Mouse (Mus musculus) heart, adult 18-20 months (tissue): Measurements from ENCODE around the gene Olfr524. TPM values are rescaled to one million over a fixed set of nuclear protein-coding genes. Genes with fewer than 3 reads are reported as not detected.

ENCODE experiments used
- DNase-seq, 2 experiments: peaks; one replicate each; pipeline ENCODE4 v3.0.0; 2021 to 2022; ENCODE audit warnings: mixed read lengths in 1 of 2
- long read RNA-seq, 2 experiments: library from polyadenylated mRNA; stranded (forward); transcript quantifications; one replicate each; pipeline ENCODE4 v2.0.0; 2021
- total RNA-seq, 2 experiments: library from RNA; stranded (reverse); gene quantifications; 2 replicates each; pipeline ENCODE4 v1.2.3; 2021

Gene Olfr524
- not detected for total RNA-seq
- long read RNA-seq, experiment 1: 0 reads
- long read RNA-seq, experiment 2: 0 reads

DNA sequence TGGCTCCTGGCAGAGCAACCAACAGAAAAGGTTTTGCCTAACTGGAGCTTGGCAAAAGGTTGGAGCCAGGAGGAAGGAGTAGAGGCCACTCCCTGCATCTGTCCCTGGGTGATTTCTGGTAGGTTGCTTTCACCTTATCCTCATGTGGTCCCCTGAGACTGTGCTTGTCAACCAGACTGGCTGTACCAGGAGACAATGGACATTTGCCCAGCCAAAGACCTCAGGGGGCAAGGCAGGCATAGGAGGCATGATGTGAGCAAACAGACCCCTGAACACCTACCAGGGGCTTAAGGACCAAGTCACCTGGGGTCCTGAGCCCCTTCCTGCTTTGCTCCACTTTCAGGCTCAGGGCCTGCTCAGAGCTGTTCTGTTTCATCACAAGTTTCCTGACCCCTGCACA is at the start of gene Olfr524:
Gene Olfr524, minus strand, starts transcription at position 101 of the 400 bp plus-strand sequence.
- no peak for DNase-seq

DNA sequence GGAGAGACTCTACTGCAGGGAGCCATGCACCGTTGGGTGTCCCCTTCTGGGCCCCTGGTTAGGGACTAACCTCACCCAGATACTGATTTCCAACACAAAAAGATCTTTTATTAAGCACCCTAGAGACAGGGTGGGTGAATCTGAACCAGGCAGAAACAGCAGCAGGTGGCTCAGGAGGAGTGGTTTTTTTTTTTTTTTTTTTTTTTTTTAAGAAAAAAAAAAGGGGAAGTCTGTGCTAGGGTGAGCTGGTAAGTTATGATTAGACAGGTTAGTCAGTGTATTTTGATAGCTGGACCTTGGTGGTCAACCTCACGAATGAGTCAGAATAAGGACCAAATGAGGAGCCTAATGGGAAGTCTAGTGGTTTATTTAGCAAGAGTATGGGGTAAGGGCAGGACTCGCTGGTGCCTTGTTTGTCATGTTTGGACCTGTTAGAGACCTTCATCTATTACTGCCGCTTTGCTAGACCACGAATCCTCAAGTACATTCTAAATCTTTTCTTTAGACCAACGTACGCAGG is 48.1 kb upstream of the Olfr524 start:
- DNase-seq: no peak

DNA sequence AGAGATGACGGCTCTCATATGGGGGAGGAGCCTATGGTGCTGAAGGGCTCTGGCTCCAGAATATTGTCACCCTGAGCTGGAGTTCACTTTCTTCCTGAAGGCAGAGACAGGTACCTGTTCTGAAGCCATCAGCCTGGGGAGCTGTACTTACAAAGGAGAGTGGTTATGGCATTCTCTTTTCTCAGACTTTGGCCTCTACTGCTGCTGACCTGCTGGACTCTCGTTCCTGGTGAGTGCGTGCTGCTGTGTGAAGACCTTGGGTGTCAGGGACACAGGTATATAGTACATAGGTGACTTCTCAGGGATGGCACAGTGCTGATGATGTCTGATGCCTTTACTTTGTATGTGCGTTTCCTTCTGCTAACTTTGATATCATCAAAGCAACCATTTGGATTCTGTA is 41.5 kb upstream of the Olfr524 start, which contains the start of gene 5830411N06Rik:
Gene 5830411N06Rik, plus strand, starts transcription at position 69 of the 400 bp plus-strand sequence.
- no peak for DNase-seq

DNA sequence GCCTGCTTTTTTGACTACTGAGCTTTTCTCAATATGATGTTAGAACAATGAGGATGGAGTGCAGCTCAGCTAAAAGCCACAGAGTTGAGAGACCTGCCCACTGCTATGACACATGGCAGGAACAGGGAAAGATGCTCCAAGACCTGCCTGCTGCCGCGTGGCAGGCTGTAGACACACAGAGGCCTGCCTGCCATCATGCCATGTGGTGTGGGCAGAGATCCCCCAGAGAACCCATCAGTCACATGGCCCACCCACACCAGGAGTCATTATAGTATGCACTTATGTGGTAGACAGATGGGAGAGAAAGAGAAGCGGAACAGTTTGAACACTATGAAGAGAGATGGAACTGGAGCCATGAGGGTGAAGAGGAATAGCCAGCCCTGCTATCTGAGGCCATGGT is 27.9 kb upstream of the Olfr524 start:
- no peak for DNase-seq

DNA sequence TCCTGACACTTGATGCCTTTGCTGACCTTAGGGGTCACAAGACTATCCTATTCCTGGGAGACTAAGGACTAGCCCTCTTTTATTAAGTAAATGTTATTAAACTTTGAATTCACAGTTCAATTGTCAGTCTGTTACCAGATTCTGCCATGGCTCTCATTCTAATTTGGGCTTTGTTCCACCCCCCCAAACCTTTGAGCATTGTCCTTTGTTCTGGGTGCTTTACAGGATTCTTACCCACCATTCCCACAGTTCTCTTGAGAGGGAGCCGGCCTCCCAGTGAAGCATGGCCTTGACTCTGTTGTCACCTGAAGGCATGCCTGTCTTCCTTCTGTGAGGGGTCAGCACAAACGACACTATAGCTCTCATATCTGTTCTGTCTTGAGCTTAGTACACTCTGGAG is 25.3 kb upstream of the Olfr524 start:
- DNase-seq: no peak

DNA sequence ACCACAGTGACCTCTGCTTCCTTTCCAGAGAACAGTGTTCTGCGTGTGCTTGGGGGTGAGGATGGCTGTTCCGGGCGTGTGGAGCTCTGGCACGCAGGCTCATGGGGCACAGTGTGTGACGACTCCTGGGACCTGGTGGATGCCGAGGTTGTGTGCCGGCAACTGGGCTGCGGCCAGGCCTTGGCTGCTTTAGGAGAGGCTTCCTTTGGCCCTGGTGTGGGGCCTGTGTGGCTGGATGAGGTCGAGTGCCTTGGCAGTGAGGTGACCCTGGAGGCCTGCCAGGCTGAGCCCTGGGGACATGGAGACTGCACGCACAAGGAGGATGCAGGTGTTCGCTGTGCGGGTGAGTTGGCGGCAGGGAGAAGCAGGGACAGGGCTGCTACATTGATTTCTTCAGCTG is 22.7 kb upstream of the Olfr524 start:
- no peak for DNase-seq

DNA sequence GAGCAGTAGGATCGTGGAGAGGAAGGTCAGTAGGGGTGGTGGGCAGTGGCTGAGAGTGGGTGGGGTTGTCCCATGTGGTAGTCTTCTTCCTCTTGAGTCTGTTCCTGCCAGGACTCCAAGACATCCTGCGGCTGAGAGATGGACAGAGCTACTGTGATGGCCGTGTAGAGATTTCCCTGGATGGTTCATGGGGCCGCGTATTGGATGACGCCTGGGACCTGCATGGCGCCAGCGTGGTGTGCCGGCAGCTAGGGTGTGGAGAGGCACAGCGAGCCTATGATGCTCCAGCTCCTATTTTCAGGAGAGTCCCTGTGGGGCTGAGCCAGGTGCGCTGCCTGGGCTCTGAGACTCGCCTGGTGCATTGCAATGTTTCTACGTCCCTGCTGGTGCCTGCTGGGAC is 18.4 kb upstream of the Olfr524 start:
- no peak for DNase-seq

DNA sequence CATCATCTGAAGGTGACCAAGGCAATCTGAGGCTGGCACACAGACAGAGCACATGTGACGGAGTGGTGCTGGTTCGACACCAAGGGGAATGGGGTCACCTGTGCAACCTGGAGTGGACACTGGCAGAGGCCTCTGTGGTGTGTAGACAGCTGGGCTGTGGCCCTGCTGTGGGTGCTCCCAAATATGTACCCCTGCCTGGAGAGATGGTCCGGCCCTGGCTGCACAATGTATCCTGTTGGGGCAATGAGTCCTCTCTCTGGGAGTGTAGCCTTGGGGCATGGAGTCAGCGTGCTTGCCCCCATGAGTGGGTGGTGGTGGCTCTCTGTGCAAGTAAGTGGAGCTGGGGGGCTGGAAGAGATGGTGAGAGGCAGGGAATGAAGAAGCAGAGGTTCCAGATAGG is 14.6 kb upstream of the Olfr524 start:
- DNase-seq: no peak

DNA sequence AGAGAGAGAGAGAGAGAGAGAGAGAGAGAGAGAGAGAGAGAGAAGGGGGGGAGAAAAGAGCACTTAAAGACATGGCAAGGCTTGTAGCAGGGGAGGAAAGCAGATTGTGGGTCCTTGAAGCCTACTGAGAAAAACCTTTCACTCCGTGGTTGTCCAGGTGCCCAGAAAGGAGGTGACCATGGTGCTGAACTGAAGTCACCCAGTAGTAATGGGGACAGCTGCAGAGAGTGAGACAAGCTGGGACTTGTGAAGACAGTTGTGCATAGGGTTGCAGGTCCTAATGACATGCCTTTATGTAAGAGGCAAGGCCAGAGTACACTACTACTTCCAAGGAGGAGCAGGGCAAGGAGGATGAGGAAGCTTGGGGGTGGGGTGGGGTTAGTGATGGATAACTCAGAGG is 13.5 kb upstream of the Olfr524 start:
- peak in 1 of 2 experiments; percentile 8 for DNase-seq

DNA sequence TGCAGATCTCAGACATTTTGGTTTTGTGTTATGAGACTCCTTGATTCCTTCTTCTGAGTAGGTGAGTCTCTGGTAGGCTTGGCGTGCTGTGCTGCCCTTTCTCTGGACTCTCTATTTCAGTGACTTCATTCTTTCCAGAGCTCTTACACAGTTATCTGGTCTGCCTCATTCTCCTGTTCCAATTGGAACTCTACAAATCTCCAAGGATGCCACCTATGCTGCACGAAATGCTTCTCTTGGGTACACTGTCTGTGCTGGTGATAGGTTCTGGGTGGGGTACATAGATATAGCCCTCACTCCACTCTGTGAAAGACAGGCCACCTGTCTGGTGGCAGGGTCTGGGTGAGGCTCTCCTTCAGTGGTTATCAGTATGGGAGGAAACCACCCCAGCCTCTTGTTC is 12.2 kb upstream of the Olfr524 start, which contains the start of gene Cd163l1:
Gene Cd163l1, plus strand, starts transcription at position 301 of the 400 bp plus-strand sequence.
- DNase-seq: no peak

DNA sequence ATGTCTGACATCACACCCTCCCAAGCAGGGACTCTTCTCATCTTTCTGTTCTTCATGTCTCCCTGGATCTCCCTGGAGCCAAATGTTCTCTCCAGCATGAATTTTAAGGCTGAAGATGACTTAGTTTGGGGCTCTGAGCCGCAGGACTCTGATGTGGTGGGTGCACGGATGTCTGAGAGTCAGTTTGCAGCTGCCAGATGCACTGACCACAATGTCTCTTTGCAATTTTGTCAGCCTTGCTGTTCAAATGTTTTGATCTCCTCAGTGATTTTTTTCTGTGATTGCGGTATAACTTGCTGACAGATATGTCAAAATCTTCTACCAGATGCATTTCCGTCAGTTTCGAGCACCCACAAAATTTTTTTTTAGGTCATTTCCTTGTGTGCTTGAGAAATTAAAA is 8.1 kb upstream of the Olfr524 start:
- no peak for DNase-seq

DNA sequence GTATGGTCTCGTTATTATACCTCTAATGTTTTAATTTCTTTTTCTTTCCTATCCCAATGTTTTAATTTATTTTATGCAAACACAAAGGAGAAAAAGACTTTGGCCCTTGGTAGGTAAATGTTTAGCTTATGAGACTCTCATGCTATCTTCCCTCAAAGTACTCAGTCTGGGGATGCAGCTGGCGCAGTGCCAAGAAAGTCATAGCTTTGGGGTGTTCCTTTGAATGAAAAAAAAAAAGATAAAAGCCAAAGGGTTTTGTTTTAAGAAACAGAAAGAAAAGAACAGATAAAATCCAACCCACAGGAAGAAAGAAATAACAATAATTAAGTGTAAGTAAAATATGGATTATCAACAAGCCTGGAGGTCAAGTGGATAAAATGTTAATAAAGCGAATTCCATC is 2.9 kb upstream of the Olfr524 start:
- DNase-seq: no peak

DNA sequence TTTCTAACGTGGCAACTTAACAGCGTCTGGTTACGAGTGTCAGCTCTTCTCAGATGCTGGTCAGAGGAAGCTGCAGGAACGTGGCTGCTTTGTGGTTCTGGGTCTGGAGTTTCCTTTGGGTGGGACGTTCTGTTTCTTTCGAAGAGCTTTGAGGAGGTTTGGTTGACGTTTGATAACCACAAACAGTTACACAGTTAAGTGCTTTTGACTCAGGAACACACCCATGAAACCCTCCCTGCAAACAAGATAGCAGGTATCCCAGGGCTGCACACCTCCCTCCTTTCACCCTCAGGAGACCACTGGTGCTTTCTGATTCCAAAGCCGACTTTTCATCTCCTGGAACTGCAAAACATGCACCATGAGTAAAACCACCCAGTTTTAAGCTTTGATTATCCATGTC is 2.4 kb upstream of the Olfr524 start:
- DNase-seq: no peak

DNA sequence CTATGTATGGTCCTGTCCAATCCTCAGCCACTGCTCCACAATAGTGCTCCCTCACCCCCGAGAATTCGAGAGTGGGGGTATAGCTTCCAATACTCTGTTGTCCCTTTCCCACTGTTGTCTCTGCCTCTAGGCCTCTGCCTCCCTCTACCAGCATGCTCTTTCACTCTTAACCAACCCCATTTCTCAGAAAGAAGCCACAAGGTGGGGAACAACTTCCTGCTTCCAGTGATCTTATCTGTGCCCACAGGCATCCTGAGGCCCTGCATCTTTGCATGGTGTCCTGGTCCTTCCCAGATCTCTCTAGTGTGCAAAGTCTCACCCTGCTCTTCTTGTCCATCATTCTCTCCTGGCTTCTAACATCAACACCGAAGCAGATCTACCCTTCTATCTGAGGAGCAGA is 1.1 kb upstream of the Olfr524 start:
- DNase-seq: no peak

DNA sequence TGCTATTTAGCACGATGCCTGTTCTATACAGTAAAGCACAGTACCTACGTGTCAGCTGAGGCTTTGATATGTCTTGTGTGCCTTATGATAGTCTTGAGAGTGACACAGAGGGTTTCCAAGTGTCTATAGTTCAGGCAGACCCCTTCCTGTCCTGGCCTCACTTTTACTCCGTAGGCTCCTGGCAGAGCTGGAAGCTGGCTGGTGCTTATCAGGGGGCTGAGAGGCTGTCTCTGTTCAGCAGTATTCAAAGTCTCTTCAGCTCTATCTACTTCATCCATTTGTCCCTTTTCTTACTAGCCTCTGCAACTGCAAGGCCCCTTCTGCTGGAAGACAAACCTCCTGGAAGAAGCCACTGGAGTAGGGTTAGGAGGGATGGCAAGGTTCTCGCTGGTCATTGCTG is 4.7 kb downstream of the Olfr524 start:
- no peak for DNase-seq

DNA sequence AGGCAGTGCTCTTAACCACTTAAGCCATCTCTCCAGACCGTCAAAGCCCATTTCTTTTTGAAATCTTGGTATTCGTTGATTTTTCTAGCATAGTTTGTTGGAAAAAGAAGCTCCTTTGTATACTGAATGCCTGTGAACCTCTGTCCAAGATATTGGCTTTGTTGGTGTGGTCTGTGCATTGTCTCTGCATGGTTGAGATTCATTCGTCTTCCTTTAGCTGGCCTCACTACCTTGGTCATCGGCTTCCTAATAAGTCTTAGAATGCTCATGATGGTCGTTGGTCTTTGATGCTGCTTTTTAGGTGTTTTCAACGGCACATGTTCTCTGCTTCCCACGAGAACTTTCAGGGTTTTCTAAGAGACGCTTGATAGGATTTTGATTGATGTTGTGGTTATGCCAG is 9.8 kb downstream of the Olfr524 start:
- DNase-seq: no peak

DNA sequence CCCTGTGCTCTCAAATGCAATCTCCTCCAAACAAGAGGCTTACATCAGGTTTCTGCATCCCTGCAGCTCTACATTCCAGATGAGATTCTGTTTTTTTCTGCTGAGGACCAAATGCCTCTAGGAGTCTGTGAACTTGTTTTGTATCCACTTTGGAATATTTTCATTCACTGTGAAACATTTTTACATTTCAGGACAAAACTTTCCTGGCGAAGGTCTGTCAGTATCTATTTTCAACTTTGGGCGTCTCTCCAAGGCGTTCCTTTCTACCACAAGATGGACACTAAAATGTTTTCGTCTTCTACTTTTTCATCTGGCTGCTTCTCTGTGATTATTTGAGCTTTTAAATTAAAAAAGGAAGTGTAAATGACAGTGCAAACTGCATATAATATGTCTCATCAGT is 11.7 kb downstream of the Olfr524 start:
- DNase-seq: no peak

DNA sequence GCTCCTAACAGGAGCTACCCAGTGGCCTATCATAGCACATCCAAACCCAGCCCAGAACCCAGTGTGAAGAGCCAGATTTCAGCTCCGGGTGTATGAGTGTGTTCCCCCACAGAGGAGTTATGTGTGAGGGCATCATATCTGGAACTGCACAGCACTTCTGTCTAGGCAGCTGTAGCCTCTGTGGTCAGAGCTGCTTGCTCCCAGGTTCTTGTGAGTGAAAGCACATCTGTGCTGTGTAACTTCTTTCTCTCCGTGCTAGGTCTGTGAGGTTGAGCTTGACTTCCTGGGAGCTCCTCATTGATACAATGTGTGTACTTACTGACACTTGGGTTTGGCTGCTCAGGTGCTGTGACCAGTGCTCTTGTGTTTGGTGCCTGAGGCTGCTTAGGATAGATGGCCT is 12.9 kb downstream of the Olfr524 start:
- no peak for DNase-seq

DNA sequence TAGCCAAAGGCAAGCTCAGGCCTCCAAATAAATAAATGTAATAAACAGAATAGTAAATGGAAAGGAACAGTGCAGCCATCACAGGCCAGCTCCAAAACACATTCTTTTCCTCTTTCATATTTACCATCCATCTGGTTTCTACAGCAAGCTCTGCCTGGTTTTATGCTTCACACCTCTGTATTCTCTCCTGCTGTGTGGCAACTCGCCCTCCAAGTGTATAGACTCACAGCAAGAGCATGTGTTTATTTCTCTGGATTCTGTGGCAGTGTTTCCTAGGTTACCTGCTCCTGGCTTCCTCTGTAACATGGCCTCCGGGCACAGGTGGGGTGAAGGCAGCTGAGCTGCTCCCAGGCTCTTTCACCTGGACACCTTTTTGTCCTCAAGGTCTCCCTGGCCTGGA is 13.3 kb downstream of the Olfr524 start:
- DNase-seq: no peak

DNA sequence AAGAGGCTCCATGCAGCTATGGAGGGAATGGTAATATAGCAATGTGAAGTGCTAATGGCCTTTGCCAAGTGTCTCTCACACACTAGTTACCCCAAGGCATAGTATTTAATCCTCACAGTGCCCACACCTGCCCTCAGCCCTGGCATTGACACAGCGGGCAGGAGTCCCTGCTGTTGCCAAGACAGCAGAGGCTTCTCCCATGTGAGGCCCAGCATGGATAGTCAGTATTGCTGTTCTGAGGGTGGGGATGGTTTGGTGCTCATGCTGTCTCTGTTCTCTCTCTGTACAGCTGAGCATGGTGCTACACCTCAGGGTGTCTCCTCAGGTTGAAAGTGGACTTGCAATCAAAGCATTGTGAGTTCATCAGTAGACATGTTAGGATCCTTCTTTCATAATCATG is 15.3 kb downstream of the Olfr524 start:
- DNase-seq: no peak

DNA sequence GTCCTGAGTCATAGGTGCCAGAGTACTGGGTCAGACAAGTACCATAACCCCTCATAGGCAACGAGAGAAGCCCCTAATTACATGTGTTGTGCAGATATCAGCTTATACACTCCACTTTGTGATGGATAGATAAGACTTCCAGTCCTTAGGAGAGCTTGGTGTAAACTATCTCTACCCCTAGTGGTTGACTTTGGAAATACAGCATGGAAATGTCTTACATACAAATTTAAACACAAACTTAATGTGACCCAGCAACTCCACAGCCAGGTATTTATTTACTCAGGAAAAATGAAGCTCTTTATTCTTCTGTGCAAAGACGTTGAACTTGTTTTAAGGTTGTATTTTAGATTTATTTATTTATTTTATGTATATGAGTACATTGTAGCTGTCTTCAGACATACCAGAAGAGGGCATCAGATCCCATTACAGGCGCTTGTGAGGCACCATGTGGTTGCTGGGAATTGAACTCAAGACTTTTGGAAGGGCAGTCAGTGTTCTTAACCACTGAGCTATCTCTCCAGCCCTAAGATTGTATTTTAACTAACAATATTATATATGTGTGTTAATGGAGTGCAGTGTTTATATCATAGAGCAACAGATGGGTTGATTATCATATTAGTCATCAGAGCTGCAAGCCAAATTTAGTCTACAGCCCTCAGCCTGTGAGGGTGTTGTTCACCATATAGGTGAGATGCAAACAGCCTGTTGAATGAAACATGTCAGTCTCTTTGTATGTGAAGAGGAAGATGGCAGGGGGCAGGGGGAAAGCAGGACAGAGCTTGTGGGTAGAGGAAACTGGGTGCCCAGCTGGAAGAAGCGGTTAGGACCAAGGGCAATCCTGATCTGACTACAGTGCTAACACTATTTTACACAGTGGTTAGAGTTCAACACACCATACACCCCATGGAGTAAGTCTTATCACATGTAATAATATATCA is 17.1 kb downstream of the Olfr524 start:
- no peak for DNase-seq

DNA sequence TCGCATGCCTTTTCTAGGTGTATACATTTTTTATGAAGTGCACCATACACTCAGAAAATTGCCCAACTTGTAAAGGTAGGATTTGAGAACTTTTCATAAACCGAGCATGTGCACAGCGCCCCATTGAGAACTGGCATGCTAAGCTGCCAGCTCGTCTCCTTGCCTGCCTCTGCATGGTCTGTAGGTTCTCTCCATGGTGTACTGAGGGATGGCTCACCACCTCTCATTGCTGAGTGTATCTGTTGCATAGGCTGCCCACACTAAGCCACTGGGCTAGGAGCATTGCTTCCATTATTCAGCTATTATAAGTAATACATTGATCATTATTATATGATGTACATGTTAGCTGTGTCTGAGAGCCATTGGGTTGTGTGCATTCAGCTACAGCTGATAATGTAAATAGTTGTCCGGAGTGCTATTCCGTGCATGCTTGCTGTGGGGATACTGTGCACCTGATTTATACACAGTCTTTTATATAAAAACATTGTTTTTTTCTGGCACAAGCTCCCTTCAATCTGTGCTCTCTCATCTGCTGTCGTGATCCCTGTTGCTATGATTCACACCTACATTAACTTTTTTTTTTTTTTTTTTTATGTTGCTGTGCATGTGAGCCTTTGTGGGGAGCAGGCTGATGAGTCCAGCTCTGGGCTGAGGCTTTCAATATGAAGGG is 17.9 kb downstream of the Olfr524 start:
- no peak for DNase-seq
